Mouse (Mus musculus) embryonic facial prominence, embryonic 12.5 days (tissue): ENCODE results near the gene Chrm4. TPM values are rescaled to one million over a fixed set of nuclear protein-coding genes. Genes with fewer than 3 reads are reported as not detected.
A peak's percentile ranks its signal among the peaks of the same experiment; 100 is the strongest.

Experiments
- ATAC-seq: fragments of 200-750 bp; cut with Nextera tagmentation; 2 replicates; pipeline ENCODE4 v1.8.0; 2017; ENCODE audit not compliant: insufficient number of reproducible peaks, insufficient read depth, low FRiP score, low TSS enrichment
- H3K27ac ChIP-seq: fragments of 300-500 bp; sonication (generic); 2 replicates; pipeline ENCODE4 v1.5.1; 2016; ENCODE audit warnings: mild to moderate bottlenecking
- H3K27me3 ChIP-seq: fragments of 300-500 bp; sonication (generic); 2 replicates; pipeline ENCODE4 v1.6.1; 2016; ENCODE audit warnings: mild to moderate bottlenecking, moderate library complexity
- H3K36me3 ChIP-seq: fragments of 300-500 bp; sonication (generic); 2 replicates; pipeline ENCODE4 v1.6.1; 2016; ENCODE audit warnings: mild to moderate bottlenecking
- H3K4me1 ChIP-seq: fragments of 300-500 bp; sonication (generic); 2 replicates; pipeline ENCODE4 v1.6.1; 2016
- H3K4me2 ChIP-seq: fragments of 300-500 bp; sonication (generic); replicated peaks from 2 replicates; pipeline ENCODE4 v1.6.1; 2016; ENCODE audit warnings: mild to moderate bottlenecking, moderate library complexity
- H3K4me3 ChIP-seq: fragments of 300-500 bp; sonication (generic); 2 replicates; pipeline ENCODE4 v1.5.1; 2016; ENCODE audit warnings: mild to moderate bottlenecking
- H3K9ac ChIP-seq: fragments of 300-500 bp; sonication (generic); 2 replicates; pipeline ENCODE4 v1.6.1; 2016; ENCODE audit warnings: mild to moderate bottlenecking, moderate library complexity
- H3K9me3 ChIP-seq: fragments of 300-500 bp; sonication (generic); 2 replicates; pipeline ENCODE4 v1.6.1; 2016; ENCODE audit warnings: mild to moderate bottlenecking, moderate library complexity
- WGBS: fragments of 180-500 bp; shearing (Covaris S2); methylation state at CpG from one replicate; pipeline ENCODE4 v1.1.7; 2016; 5-methylcytosine and 5-hydroxymethylcytosine counted together
- polyA plus RNA-seq: library from polyadenylated mRNA; unstranded; fragments of >200 nt; fragmentation: Nextera tagmentation; extraction: Ambion mirVana; gene quantifications from 2 replicates; pipeline ENCODE4 v1.2.1, GENCODE M21; 2016

Gene Chrm4
- polyA plus RNA-seq, 1 experiment from 2014 or later = 0.65 TPM

DNA sequence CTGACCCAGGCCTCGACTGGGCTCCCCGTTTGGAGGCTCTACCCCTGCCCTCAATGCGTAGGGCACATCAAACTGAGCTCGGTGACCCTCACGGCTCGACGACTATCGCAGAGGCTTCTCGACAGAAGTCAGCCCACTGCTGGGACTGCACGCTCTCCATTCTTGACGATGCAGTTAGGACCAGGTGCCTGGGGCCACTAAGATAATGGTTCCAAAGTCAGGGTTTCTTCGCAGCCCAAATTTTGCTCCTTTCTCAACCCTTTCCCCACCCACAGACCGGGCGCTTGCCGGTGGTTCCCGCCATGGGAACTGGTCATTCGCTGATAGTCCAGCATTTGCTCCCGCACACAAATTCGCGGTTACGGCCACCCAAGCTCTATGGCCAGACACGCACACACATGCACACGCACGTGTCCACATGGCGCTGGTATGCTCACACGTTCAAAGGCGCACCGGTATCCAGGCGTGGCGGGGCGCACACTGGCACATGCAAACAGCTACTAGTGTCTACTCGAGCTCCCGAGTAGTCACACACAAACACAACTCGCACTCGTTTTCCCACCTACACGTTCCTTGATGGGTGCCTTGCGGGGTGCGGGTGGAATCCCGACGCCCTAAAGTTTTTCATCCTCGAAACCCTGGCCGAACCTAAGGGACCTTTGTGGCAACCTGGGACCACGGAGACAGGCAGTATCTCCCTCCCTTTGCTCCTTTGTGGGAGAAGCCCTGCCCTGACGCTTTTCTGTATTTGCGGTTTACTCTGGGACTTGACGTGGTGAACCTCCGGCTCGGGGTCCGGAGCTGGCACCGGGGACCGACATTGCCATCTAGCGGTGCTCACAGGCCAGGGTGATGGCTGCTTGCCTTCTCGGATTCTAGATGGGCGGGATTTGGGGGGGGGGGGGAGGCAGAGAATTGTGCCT lies 3.4 kb upstream of the Chrm4 start:
- Histone ChIP-seq H3K9ac (no peak overlapping the region), H3K4me2 (peak overlapping the region; percentile 91)
- no peak for ATAC-seq

DNA sequence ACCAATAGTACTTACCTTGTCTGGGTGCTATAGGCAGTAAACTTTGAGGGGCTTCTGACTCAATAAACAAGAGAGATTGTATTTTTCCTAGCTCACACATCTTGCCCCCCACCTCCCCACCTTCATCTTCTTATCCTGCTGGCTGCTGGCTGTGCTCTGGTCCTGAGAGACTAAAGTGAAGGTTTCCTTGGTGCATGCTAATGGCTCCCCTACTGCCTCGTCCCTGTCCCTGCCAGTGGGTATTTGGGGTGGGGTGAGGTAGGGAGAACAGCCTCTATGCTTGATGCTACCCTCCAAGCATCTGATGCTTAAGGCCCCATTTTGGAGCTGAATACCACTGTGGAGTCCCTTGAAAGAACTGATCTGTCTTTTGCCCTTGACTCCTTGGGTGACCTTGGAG lies 2.3 kb upstream of the Chrm4 start:
- 64% methylated on average over 1 of the region's 1 CpGs for WGBS
- Histone ChIP-seq H3K27me3 (peaks cover 52% of the 10 kb centered on the region), H3K4me1 (peaks cover 30% of the 10 kb centered on the region), H3K9me3 (no peaks in the 10 kb centered on the region), H3K4me3 (no peak overlapping the region), H3K36me3 (peaks cover 14% of the 10 kb centered on the region; the same call in 1 of the 2 replicates), H3K27ac (no peak overlapping the region), H3K9ac (no peak overlapping the region), H3K4me2 (no peak overlapping the region)
- ATAC-seq = no peak

More for the DNA sequence above, 3.4 kb upstream of the Chrm4 start:
- 6% methylated on average over 54 of the region's 54 CpGs for WGBS
- Histone ChIP-seq H3K9me3 (no peaks in the 10 kb centered on the region), H3K36me3 (peaks cover 8% of the 10 kb centered on the region), H3K4me1 (peaks cover 24% of the 10 kb centered on the region), H3K27ac (no peak overlapping the region), H3K27me3 (peaks cover 52% of the 10 kb centered on the region), H3K4me3 (peak overlapping the region; percentile 60)

DNA sequence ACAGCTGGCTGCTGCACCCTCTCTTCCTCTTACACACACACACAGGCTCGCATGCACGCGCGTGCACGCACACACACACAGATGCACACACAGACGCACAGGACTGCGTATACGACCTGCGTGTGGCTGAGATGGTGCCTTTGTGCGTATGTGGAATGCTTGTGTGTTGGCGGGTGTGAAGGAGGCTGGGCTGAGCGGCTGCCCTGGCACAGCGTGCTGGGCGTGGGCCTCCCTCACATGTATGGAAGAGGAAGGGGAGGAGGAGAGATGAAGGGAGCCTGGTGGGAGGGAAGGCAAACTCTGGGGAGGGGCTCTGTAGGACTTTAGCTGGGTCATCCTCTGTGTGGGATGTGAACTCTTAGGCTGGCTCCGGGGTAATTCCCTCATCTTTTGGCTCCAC lies 1.6 kb upstream of the Chrm4 start:
- Histone ChIP-seq H3K4me2 (no peak overlapping the region), H3K4me3 (no peak overlapping the region), H3K9me3 (no peaks in the 10 kb centered on the region), H3K27ac (no peak overlapping the region), H3K27me3 (peaks cover 47% of the 10 kb centered on the region), H3K9ac (no peak overlapping the region), H3K4me1 (peaks cover 32% of the 10 kb centered on the region), H3K36me3 (peaks cover 14% of the 10 kb centered on the region; the same call in 1 of the 2 replicates)
- 91% methylated on average over 15 of the region's 15 CpGs for WGBS
- no peak for ATAC-seq

DNA sequence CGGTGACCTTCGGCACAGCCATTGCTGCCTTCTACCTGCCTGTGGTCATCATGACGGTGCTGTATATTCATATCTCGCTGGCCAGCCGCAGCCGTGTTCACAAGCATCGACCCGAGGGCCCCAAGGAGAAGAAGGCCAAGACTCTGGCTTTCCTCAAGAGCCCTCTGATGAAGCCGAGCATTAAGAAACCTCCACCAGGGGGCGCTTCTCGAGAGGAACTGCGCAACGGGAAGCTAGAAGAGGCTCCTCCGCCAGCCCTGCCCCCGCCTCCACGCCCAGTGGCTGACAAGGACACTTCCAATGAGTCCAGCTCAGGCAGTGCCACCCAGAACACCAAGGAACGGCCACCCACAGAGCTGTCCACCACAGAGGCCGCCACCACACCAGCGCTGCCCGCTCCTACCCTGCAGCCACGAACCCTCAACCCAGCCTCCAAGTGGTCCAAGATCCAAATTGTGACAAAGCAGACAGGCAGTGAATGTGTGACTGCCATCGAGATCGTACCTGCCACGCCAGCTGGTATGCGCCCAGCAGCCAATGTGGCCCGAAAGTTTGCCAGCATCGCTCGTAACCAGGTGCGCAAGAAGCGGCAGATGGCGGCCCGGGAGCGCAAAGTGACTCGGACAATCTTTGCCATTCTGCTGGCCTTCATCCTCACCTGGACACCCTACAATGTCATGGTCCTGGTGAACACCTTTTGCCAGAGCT lies 931 bp downstream of the Chrm4 start:
- H3K4me3 ChIP-seq = no peak overlapping the region
- H3K27me3 ChIP-seq = peaks cover 22% of the 10 kb centered on the region
- no peak overlapping the region for H3K27ac ChIP-seq
- peaks cover 22% of the 10 kb centered on the region for H3K4me1 ChIP-seq
- WGBS = 43% methylated on average over 34 of the region's 34 CpGs
- peaks cover 14% of the 10 kb centered on the region; the same call in 1 of the 2 replicates for H3K36me3 ChIP-seq
- peak overlapping the region; percentile 25; the same call in 1 of the 2 replicates for H3K4me2 ChIP-seq
- no peak overlapping the region for H3K9ac ChIP-seq
- H3K9me3 ChIP-seq = no peaks in the 10 kb centered on the region
- ATAC-seq = no peak

DNA sequence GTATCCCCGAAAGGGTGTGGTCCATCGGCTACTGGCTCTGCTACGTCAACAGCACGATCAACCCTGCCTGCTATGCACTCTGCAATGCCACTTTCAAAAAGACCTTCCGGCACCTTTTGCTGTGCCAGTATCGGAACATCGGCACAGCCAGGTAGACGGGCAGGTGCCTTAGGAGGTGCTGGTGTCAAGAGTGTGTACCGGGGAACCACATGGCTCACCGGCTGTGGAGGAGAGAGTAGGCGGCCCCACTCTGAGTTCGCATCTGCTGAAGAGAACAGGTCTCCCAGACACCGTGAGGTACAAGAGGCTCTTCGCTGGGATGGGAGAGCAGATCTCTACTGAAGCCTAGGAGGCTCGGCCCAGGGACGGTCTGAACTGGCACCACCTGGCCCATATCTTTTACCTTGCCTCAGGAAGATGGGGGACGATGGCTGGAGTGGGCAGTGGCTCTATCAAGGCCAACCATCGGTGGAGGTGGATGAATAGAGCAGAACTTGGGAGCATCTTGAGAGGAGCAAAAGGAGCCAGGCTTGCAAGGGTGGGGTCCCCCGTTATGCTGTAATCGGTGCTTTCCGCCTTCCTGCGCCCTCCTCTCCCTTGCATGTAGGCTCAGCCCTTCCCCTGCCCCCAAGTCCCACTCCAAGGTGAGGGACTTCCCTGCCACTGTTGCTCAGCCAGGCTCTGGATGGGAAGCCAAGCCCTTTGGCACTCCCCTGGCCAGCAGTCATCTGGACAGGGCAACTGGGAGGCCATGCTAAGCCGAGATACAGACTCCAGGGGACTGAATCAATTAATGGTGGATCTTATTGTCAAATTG lies 1.7 kb downstream of the Chrm4 start:
- Histone ChIP-seq H3K4me2 (peak overlapping the region; percentile 85; the same call in 1 of the 2 replicates), H3K4me1 (peaks cover 30% of the 10 kb centered on the region), H3K27me3 (peaks cover 14% of the 10 kb centered on the region), H3K9ac (no peak overlapping the region), H3K4me3 (no peak overlapping the region), H3K9me3 (no peaks in the 10 kb centered on the region), H3K27ac (no peak overlapping the region), H3K36me3 (peaks cover 14% of the 10 kb centered on the region; the same call in 1 of the 2 replicates)
- WGBS = 74% methylated on average over 23 of the region's 23 CpGs
- ATAC-seq = no peak

DNA sequence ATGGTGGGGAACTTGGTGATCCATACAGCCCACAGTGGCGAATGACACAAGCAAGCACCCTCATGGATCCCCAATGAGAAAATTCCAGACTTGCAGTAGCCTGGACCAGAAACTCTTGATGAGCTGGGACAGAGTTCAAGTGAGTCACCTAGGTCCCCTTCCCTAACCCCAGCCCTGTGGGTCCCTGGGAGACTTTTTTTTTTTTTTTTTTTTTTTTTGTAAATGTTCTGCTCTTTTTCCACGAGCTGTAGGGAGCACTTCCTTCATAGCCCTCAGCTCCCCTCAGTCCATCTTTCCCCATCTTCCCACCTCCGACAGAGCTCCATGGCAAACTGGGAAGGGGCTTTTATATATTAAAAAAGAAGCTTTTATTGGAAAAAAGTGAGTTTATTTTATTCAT lies 2.4 kb downstream of the Chrm4 start:
- H3K9me3 ChIP-seq = no peaks in the 10 kb centered on the region
- peaks cover 8% of the 10 kb centered on the region; the same call in 1 of the 2 replicates for H3K27me3 ChIP-seq
- peaks cover 35% of the 10 kb centered on the region for H3K4me1 ChIP-seq
- H3K4me3 ChIP-seq = peak overlapping the region; percentile 88
- 59% methylated on average over 3 of the region's 3 CpGs for WGBS
- H3K4me2 ChIP-seq = peak overlapping the region; percentile 85
- no peak for ATAC-seq
- H3K36me3 ChIP-seq = peaks cover 14% of the 10 kb centered on the region
- peak overlapping the region; percentile 97 for H3K9ac ChIP-seq
- H3K27ac ChIP-seq = no peak overlapping the region

DNA sequence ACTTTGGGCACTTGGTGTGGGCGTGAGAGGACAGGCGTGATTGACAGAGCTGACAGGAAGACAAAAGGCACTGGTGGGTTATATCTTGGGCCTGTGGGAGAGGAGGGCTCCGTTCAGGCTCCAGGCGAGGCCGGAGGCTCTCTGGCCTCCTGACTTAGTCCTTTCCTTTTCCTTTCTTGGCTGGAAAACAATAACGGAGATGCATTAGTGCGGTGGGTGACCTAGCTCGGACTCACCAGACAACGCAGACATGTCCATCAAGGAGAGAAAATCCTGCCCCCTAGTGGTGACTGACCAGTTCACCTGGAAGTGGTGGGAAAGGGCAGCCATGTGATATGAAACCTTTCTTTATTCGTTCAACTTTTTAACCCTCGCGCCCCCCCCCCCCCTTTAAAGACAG lies 2.9 kb downstream of the Chrm4 start:
- Histone ChIP-seq H3K36me3 (peaks cover 18% of the 10 kb centered on the region), H3K4me1 (peaks cover 35% of the 10 kb centered on the region)
- no peak for ATAC-seq

DNA sequence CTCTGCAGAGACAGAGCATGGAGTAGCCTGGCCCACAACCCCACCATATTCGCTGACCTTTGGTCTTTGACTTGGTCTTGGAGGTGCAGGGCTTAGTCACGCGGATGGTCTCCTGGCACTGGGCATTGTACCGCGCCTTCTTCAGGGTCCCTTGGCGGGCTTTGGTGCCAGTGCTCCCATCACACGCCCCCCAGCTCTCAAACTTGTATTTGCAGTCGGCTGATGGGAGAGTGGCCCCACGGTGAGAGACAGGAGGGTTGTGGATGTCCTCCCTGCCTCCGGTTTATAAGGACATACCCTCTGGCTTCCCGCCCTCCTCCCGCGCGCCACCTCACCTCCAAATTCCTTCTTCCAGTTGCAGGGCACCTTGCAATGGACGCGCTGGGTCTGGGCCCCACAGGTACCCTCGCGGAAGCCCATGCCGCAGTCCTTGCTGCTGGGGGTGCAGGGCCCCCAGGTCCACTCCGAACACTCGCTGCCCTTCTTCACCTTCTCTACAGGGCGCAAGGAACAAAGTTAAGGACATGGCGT lies 3.8 kb downstream of the Chrm4 start:
- Histone ChIP-seq H3K4me1 (peaks cover 35% of the 10 kb centered on the region), H3K4me2 (peak overlapping the region; percentile 85), H3K9me3 (no peaks in the 10 kb centered on the region), H3K4me3 (peak overlapping the region; percentile 88), H3K36me3 (peaks cover 19% of the 10 kb centered on the region), H3K9ac (peak overlapping the region; percentile 97), H3K27me3 (peaks cover under 1% of the 10 kb centered on the region; the same call in 1 of the 2 replicates), H3K27ac (peak overlapping the region; percentile 98)
- no peak for ATAC-seq
- WGBS = 1% methylated on average over 23 of the region's 23 CpGs

More for the DNA sequence above, 2.9 kb downstream of the Chrm4 start:
- H3K4me3 ChIP-seq = peak overlapping the region; percentile 88
- peak overlapping the region; percentile 98 for H3K27ac ChIP-seq
- 8% methylated on average over 12 of the region's 12 CpGs for WGBS
- peak overlapping the region; percentile 85 for H3K4me2 ChIP-seq
- peak overlapping the region; percentile 97 for H3K9ac ChIP-seq
- H3K27me3 ChIP-seq = peaks cover 7% of the 10 kb centered on the region; the same call in 1 of the 2 replicates
- H3K9me3 ChIP-seq = no peaks in the 10 kb centered on the region

DNA sequence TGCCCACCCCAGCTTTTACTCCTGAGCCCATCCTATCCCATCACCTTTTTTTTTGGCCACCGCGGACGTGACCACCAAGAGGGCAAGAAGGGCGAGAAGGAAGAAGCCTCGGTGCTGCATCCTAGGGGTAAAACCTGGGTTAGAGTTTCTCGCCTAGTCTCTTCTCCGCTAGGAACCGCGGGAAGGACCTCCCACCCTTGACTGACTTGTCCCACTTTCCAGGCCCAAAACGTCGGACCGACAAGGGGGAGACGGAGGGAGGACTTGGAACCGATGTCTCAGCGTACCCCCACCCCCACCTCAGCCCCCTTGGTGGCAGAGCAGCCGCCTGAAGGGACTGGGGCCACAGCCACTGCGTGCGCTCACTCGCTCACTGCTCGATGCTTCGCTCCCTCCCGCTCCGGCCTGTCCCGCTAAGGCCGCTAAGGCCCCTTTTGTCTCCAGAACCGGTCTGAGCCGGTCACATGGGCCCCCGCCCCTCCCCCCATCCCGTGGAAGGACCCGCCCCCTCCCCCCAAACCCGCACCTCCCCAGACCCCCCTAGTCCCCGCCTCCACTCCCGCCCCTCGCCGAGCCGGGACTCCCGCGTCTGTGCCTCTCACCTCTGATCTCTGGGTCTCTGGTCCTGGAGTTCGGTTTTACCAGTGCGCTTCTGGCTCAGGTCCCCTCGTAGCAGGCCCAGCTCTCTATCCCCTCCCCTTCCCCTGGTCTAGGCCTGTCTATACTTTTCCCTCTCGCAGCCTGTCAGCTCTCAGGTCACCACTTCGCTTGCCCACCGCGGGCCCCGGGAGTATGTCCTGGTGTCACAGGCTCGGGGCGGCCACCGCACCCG lies 4.5 kb downstream of the Chrm4 start:
- peak overlapping the region; percentile 98 for H3K27ac ChIP-seq

DNA sequence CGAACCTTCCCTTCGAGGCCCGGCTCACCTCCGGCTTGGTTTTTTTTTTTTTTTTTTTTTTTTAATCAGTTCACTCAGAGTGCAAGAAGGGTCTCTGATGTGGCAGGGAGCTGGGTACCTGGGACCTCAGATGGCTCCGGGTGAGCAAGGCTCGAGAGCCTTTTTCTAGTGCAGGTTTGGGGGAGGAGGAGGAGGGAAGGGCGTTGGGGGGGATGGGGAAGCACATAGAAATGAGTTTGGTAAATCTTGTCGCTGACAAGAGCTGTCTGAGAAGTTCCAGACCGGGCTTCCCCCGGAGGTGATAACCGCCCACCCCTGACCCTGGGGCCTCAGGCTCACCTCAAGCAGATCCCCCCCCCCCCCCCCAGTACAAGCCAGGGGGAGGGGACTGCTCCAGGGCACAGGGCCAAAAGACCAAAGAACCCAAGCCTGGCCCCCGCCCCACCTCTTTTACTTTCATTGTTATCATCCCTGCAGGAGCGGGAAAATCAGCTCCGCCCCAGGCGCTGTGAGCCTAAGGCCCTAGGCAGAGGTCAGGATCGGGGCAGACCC lies 5.2 kb downstream of the Chrm4 start, which contains the start of gene Mdk:
TSS of gene Mdk (minus strand) at position 138 of the 552 bp plus-strand sequence.
- 2% methylated on average over 16 of the region's 16 CpGs for WGBS
- Histone ChIP-seq H3K27ac (peak within 1 kb of the TSS; percentile 98), H3K36me3 (peaks cover 32% of the 10 kb centered on the region), H3K4me3 (peak within 1 kb of the TSS; percentile 88), H3K27me3 (no peaks in the 10 kb centered on the region), H3K4me1 (peaks cover 35% of the 10 kb centered on the region), H3K9ac (peak within 1 kb of the TSS; percentile 97), H3K4me2 (peak within 1 kb of the TSS; percentile 85), H3K9me3 (no peaks in the 10 kb centered on the region)
- no peak for ATAC-seq

More for the DNA sequence above, 4.5 kb downstream of the Chrm4 start:
- peak; percentile 49 for ATAC-seq
- Histone ChIP-seq H3K4me3 (peak overlapping the region; percentile 88), H3K4me2 (peak overlapping the region; percentile 85), H3K27me3 (no peaks in the 10 kb centered on the region), H3K9me3 (no peaks in the 10 kb centered on the region), H3K4me1 (peaks cover 35% of the 10 kb centered on the region), H3K36me3 (peaks cover 25% of the 10 kb centered on the region), H3K9ac (peak overlapping the region; percentile 97)
- under 1% methylated on average over 49 of the region's 50 CpGs for WGBS
